Mouse (Mus musculus): Measurements from ENCODE around the gene Nr3c2. TPM values are rescaled to one million over a fixed set of nuclear protein-coding genes. Genes with fewer than 3 reads are reported as not detected.

The Nr3c2 gene
- polyA plus RNA-seq, 1 experiment: 0.88 TPM

GRCm38 (mm10) chr8:77121571-77121890, 222.3 kb downstream of the Nr3c2 start:
- H3K27me3 ChIP-seq (ENCODE audit: control insufficient read depth, insufficient read depth, low read length): no peaks in the 10 kb centered on the region
- no peak overlapping the region for H3K27ac ChIP-seq (ENCODE audit: insufficient read depth, low read length)
- WGBS: 86% methylated on average over 1 of the region's 1 CpGs
- no peak for DNase-seq (ENCODE audit: low read depth in 1 of 2, low spot score in 2 of 2)
- no peaks in the 10 kb centered on the region for H3K4me1 ChIP-seq (ENCODE audit: control insufficient read depth, insufficient read depth, insufficient read length)
- H3K36me3 ChIP-seq (ENCODE audit: control insufficient read depth, insufficient read depth, low read length): no peaks in the 10 kb centered on the region
- no peak overlapping the region for H3K4me3 ChIP-seq (ENCODE audit: extremely low read depth, insufficient read depth, insufficient read length)
- TF ChIP-seq CTCF (IDR thresholded peaks at IDR 0.05; ENCODE audit: extremely low read depth, insufficient read depth, insufficient read length, insufficient replicate concordance): no peak
- TF ChIP-seq POLR2A (IDR thresholded peaks at IDR 0.05; ENCODE audit: low read depth, low read length): no peak

- Histone ChIP-seq H3K36me3 (ENCODE audit: control insufficient read depth, insufficient read depth, low read length) (no peaks in the 10 kb centered on the region), H3K27me3 (ENCODE audit: control insufficient read depth, insufficient read depth, low read length) (no peaks in the 10 kb centered on the region), H3K27ac (ENCODE audit: insufficient read depth, low read length) (no peak overlapping the region), H3K4me1 (ENCODE audit: control insufficient read depth, insufficient read depth, insufficient read length) (no peaks in the 10 kb centered on the region), H3K4me3 (ENCODE audit: extremely low read depth, insufficient read depth, insufficient read length) (no peak overlapping the region)
- 90% methylated on average over 5 of the region's 5 CpGs for WGBS
- no peak for DNase-seq (ENCODE audit: low read depth in 1 of 2, low spot score in 2 of 2)
- no peak for TF ChIP-seq POLR2A (IDR thresholded peaks at IDR 0.05; ENCODE audit: low read depth, low read length)
- no peak for TF ChIP-seq CTCF (IDR thresholded peaks at IDR 0.05; ENCODE audit: extremely low read depth, insufficient read depth, insufficient read length, insufficient replicate concordance)
Observed at GRCm38 (mm10) chr8:77122300-77122699, 223.1 kb downstream of the Nr3c2 start.

- no peak for DNase-seq (ENCODE audit: low read depth in 1 of 2, low spot score in 2 of 2)
- 93% methylated on average over 7 of the region's 7 CpGs for WGBS
- TF ChIP-seq POLR2A (IDR thresholded peaks at IDR 0.05; ENCODE audit: low read depth, low read length): no peak
- no peak for TF ChIP-seq CTCF (IDR thresholded peaks at IDR 0.05; ENCODE audit: extremely low read depth, insufficient read depth, insufficient read length, insufficient replicate concordance)
- Histone ChIP-seq H3K4me3 (ENCODE audit: extremely low read depth, insufficient read depth, insufficient read length) (no peak overlapping the region), H3K27ac (ENCODE audit: insufficient read depth, low read length) (no peak overlapping the region), H3K4me1 (ENCODE audit: control insufficient read depth, insufficient read depth, insufficient read length) (no peaks in the 10 kb centered on the region), H3K36me3 (ENCODE audit: control insufficient read depth, insufficient read depth, low read length) (no peaks in the 10 kb centered on the region), H3K27me3 (ENCODE audit: control insufficient read depth, insufficient read depth, low read length) (no peaks in the 10 kb centered on the region)
Observed at GRCm38 (mm10) chr8:77125777-77126176, 226.5 kb downstream of the Nr3c2 start.

GRCm38 (mm10) chr8:77128006-77128405, 228.8 kb downstream of the Nr3c2 start:
- H3K4me3 ChIP-seq (ENCODE audit: extremely low read depth, insufficient read depth, insufficient read length): no peak overlapping the region
- DNase-seq (ENCODE audit: low read depth in 1 of 2, low spot score in 2 of 2): no peak
- no peaks in the 10 kb centered on the region for H3K36me3 ChIP-seq (ENCODE audit: control insufficient read depth, insufficient read depth, low read length)
- H3K27me3 ChIP-seq (ENCODE audit: control insufficient read depth, insufficient read depth, low read length): no peaks in the 10 kb centered on the region
- H3K27ac ChIP-seq (ENCODE audit: insufficient read depth, low read length): no peak overlapping the region
- H3K4me1 ChIP-seq (ENCODE audit: control insufficient read depth, insufficient read depth, insufficient read length): no peaks in the 10 kb centered on the region
- TF ChIP-seq CTCF (IDR thresholded peaks at IDR 0.05; ENCODE audit: extremely low read depth, insufficient read depth, insufficient read length, insufficient replicate concordance): no peak
- TF ChIP-seq POLR2A (IDR thresholded peaks at IDR 0.05; ENCODE audit: low read depth, low read length): no peak
- 86% methylated on average over 4 of the region's 4 CpGs for WGBS

DNA sequence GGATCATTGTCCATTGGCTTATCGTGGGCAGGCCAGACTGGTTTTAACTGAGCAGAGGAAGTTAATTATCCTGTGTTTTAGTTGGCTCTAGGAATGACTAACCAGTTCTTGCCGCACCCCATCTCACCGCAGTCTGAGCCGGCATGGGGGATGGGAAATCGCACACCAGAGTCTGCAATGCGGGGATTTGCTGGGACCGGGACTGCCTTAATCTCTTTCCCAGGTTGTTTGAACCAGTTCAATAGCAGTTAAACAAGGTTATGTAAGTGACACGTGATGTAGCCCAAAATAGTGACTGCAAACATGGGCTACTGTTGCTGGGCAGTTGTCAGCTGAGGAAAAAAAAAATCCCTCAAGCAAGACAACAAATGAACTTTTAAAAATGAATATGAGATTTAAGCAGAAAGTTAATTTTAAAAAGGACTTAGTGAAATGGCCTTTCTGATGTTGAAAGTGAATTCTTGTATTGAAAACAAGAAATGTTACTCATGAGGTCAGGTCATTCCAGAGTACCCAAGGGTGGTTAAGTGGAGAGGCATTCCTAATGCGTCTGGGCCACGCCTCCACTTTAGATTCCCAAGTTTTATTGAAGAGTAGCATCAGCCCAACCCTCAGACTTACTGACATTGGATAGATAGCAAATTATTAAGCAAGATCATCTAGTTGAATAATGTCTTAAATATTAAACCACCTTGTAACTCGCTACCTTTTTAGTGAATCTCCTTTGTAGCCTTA, 233.8 kb downstream of the Nr3c2 start:
- WGBS: 46% methylated on average over 11 of the region's 11 CpGs
- DNase-seq (ENCODE audit: low read depth in 1 of 2, low spot score in 2 of 2): no peak
- Histone ChIP-seq H3K4me3 (ENCODE audit: extremely low read depth, insufficient read depth, insufficient read length) (no peak overlapping the region), H3K27me3 (ENCODE audit: control insufficient read depth, insufficient read depth, low read length) (no peaks in the 10 kb centered on the region), H3K27ac (ENCODE audit: insufficient read depth, low read length) (no peak overlapping the region), H3K36me3 (ENCODE audit: control insufficient read depth, insufficient read depth, low read length) (no peaks in the 10 kb centered on the region), H3K4me1 (ENCODE audit: control insufficient read depth, insufficient read depth, insufficient read length) (no peaks in the 10 kb centered on the region)
- TF ChIP-seq CTCF (IDR thresholded peaks at IDR 0.05; ENCODE audit: extremely low read depth, insufficient read depth, insufficient read length, insufficient replicate concordance) (no peak), POLR2A (IDR thresholded peaks at IDR 0.05; ENCODE audit: low read depth, low read length) (no peak)

DNA sequence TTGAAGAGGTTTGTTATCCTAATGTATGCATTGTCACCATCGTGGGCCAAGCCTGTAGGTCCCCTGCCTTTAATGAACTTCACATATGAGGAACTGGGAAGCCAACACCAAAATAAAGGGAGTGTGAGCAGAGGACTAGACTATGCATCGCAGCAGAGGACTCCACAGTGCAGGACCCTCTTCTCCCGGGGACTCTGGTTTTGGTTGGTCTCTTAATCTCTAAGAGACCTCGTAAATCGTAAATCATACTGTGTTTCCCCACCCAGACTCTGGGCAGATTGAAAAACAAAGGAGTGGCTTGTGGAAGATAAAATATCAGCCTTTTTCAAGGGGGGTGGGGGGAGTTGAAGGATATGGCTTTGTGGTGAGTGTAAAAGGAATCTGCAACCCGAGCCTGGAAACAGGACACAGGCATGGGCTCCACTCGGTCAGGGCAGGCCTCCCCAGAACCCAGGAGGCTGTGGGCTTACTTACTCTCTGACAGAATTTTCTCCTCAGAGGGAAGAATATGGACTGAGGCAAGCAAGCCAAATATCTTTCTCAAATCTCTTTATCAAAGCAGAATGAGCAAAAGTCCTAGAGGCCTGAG, 234.6 kb downstream of the Nr3c2 start:
- WGBS: 46% methylated on average over 7 of the region's 7 CpGs
- H3K4me1 ChIP-seq (ENCODE audit: control insufficient read depth, insufficient read depth, insufficient read length): no peaks in the 10 kb centered on the region
- H3K36me3 ChIP-seq (ENCODE audit: control insufficient read depth, insufficient read depth, low read length): no peaks in the 10 kb centered on the region
- TF ChIP-seq CTCF (IDR thresholded peaks at IDR 0.05; ENCODE audit: extremely low read depth, insufficient read depth, insufficient read length, insufficient replicate concordance): no peak
- no peak for TF ChIP-seq POLR2A (IDR thresholded peaks at IDR 0.05; ENCODE audit: low read depth, low read length)
- H3K4me3 ChIP-seq (ENCODE audit: extremely low read depth, insufficient read depth, insufficient read length): no peak overlapping the region
- H3K27ac ChIP-seq (ENCODE audit: insufficient read depth, low read length): no peak overlapping the region
- no peak for DNase-seq (ENCODE audit: low read depth in 1 of 2, low spot score in 2 of 2)
- H3K27me3 ChIP-seq (ENCODE audit: control insufficient read depth, insufficient read depth, low read length): no peaks in the 10 kb centered on the region

DNA sequence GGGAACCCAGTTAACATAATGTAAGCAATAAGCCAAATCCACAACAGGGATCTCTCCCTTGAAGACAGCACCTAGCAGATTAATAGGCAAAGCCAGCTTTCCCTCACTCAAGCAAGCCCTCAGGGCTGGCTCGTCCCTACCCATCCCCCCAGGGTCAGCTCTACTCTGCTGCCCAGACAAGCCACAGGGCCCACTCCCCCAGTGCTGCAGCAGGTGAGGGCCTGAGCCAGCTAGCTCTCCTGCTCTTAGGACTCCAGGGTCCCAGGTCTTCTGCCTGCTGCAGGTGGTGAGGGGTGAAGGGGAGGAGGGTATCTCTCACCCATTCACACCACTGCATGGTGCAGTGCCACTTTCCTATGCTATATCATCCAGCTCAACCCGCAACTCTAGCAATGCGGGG, 246.0 kb downstream of the Nr3c2 start:
- WGBS: 82% methylated on average over 3 of the region's 3 CpGs
- no peaks in the 10 kb centered on the region for H3K36me3 ChIP-seq (ENCODE audit: control insufficient read depth, insufficient read depth, low read length)
- H3K27me3 ChIP-seq (ENCODE audit: control insufficient read depth, insufficient read depth, low read length): no peaks in the 10 kb centered on the region
- DNase-seq (ENCODE audit: low read depth in 1 of 2, low spot score in 2 of 2): no peak
- TF ChIP-seq CTCF (IDR thresholded peaks at IDR 0.05; ENCODE audit: extremely low read depth, insufficient read depth, insufficient read length, insufficient replicate concordance) (no peak), POLR2A (IDR thresholded peaks at IDR 0.05; ENCODE audit: low read depth, low read length) (no peak)
- no peak overlapping the region for H3K27ac ChIP-seq (ENCODE audit: insufficient read depth, low read length)
- no peaks in the 10 kb centered on the region for H3K4me1 ChIP-seq (ENCODE audit: control insufficient read depth, insufficient read depth, insufficient read length)
- no peak overlapping the region for H3K4me3 ChIP-seq (ENCODE audit: extremely low read depth, insufficient read depth, insufficient read length)

All from spleen, adult 2 months (tissue).